Mouse (Mus musculus) forebrain, embryonic 15.5 days (tissue): ENCODE measurements around the gene Isyna1. TPM values are rescaled to one million over a fixed set of nuclear protein-coding genes. Genes with fewer than 3 reads are reported as not detected.

ENCODE experiments used
- ATAC-seq: fragments of 200-750 bp; cut with Nextera tagmentation; replicated peaks from 2 replicates; pipeline ENCODE4 v1.8.0; 2017; ENCODE audit warnings: mild to moderate bottlenecking, moderate TSS enrichment, moderate library complexity
- H3K27ac ChIP-seq: fragments of 300-500 bp; sonication (generic); replicated peaks from 2 replicates; pipeline ENCODE4 v1.5.1; 2015; ENCODE audit warnings: mild to moderate bottlenecking, inconsistent platforms
- H3K27me3 ChIP-seq: fragments of 300-500 bp; sonication (generic); 2 replicates; pipeline ENCODE4 v1.6.1; 2015; ENCODE audit warnings: inconsistent platforms
- H3K36me3 ChIP-seq: fragments of 300-500 bp; sonication (generic); 2 replicates; pipeline ENCODE4 v1.6.1; 2015; ENCODE audit warnings: mild to moderate bottlenecking, inconsistent platforms
- H3K4me1 ChIP-seq: fragments of 300-500 bp; sonication (generic); 2 replicates; pipeline ENCODE4 v1.6.1; 2015; ENCODE audit warnings: inconsistent platforms
- H3K4me2 ChIP-seq: fragments of 300-500 bp; sonication (generic); replicated peaks from 2 replicates; pipeline ENCODE4 v1.6.1; 2015; ENCODE audit warnings: mild to moderate bottlenecking, inconsistent platforms
- H3K4me3 ChIP-seq: fragments of 300-500 bp; sonication (generic); 2 replicates; pipeline ENCODE4 v1.5.1; 2015; ENCODE audit warnings: mild to moderate bottlenecking, inconsistent platforms
- H3K9ac ChIP-seq: fragments of 300-500 bp; sonication (generic); replicated peaks from 2 replicates; pipeline ENCODE4 v1.6.1; 2015; ENCODE audit warnings: mild to moderate bottlenecking, inconsistent platforms
- H3K9me3 ChIP-seq: fragments of 300-500 bp; sonication (generic); 2 replicates; pipeline ENCODE4 v1.6.1; 2016; ENCODE audit warnings: inconsistent platforms
- WGBS: fragments of 180-500 bp; shearing (Covaris S2); methylation state at CpG from one replicate; pipeline ENCODE4 v1.1.7; 2015; ENCODE audit warnings: mixed read lengths; 5-methylcytosine and 5-hydroxymethylcytosine counted together
- polyA plus RNA-seq: library from polyadenylated mRNA; unstranded; fragments of >200 nt; fragmentation: Nextera tagmentation; extraction: Ambion mirVana; gene quantifications from 2 replicates; pipeline ENCODE4 v1.2.1, GENCODE M21; 2015

Isyna1 gene
- polyA plus RNA-seq, 1 experiment from 2014 or later = 116 TPM

DNA sequence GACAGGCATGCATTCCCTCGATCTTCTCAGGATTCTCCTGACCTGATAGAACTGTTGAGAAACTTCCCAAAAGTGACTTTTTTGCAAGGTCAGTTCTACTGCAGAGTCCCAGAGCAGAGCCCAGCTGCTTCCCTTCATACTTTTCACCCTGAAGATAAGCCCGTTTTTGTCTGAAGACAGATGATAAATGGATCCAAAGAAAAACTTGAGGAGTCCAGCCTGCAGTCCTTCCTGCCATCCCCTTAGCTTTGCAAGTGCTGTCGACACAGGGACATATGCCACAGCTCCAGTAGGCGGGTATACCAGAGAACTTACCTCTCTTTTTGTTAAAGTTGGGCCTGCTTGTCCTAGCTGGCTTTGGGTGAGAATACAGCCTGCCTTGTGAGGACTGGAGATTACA is 32.8 kb upstream of the Isyna1 start:
- no peaks in the 10 kb centered on the region for H3K9me3 ChIP-seq
- no peak overlapping the region for H3K27ac ChIP-seq
- H3K4me1 ChIP-seq = peaks cover 8% of the 10 kb centered on the region; the same call in 1 of the 2 replicates
- H3K4me2 ChIP-seq = no peak overlapping the region
- H3K4me3 ChIP-seq = no peak overlapping the region
- ATAC-seq = no peak
- H3K9ac ChIP-seq = no peak overlapping the region
- H3K36me3 ChIP-seq = no peaks in the 10 kb centered on the region
- no peaks in the 10 kb centered on the region for H3K27me3 ChIP-seq
- 88% methylated on average over 4 of the region's 4 CpGs for WGBS

GRCm38 (mm10) chr8:70561809-70562535 is 32.2 kb upstream of the Isyna1 start:
- Histone ChIP-seq H3K27ac (no peak overlapping the region), H3K4me1 (peaks cover 8% of the 10 kb centered on the region; the same call in 1 of the 2 replicates), H3K4me2 (no peak overlapping the region), H3K27me3 (no peaks in the 10 kb centered on the region), H3K9me3 (no peaks in the 10 kb centered on the region), H3K36me3 (no peaks in the 10 kb centered on the region), H3K4me3 (no peak overlapping the region), H3K9ac (no peak overlapping the region)
- no peak for ATAC-seq
- 86% methylated on average over 7 of the region's 7 CpGs for WGBS

DNA sequence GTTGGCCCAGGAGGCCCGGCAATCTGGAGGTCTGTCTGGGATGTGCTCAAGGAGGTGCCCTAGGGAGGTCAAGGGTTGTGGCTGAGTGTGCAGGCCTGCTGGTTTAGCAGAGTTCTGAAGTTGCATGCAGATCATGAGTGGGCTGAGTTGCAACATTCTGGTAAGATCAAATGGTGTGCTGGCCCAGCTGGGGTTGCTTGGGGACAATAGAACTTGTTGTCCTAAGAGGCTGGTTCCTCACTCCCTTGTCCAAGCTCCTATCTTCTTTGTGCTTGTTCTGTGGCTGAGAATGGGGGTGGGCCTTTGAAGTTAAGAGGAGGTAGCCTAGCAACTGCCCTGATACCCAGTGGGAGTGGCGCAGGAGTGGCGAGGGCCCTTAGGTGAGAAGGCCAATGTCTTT is 31.4 kb upstream of the Isyna1 start:
- Histone ChIP-seq H3K36me3 (no peaks in the 10 kb centered on the region), H3K27me3 (no peaks in the 10 kb centered on the region), H3K4me3 (no peak overlapping the region), H3K27ac (no peak overlapping the region), H3K9ac (no peak overlapping the region), H3K4me2 (no peak overlapping the region), H3K9me3 (no peaks in the 10 kb centered on the region), H3K4me1 (peaks cover 8% of the 10 kb centered on the region; the same call in 1 of the 2 replicates)
- ATAC-seq = no peak
- WGBS = 88% methylated on average over 3 of the region's 3 CpGs

DNA sequence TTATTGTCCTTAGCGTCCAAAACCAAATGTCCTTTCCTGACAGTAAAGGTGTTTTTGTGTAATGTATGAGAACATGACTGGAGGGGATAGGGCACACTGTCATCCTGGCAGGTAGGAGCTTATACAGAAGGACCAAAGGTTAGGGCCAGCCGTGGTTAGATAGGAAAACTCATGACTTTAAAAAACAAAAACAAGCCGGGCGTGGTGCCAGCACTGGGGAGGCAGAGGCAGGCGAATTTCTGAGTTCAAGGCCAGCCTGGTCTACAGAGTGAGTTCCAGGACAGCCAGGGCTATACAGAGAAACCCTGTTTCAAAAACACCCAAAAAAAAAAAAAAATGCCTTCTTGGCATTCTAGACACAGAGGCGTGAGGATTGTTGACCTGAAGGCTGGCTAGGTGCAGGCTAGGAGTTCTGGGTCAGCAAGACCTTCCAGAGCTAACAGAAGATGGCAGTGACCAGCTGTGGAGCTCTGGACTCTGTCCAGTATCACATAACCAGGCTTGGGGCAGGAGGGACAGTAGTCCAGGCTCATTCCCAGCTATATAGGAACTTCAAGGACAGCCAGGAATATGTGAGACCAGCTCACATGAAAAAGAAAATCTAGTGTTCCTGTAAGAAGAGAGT is 30.3 kb upstream of the Isyna1 start:
- peaks cover 8% of the 10 kb centered on the region; the same call in 1 of the 2 replicates for H3K4me1 ChIP-seq
- no peaks in the 10 kb centered on the region for H3K9me3 ChIP-seq
- H3K9ac ChIP-seq = no peak overlapping the region
- H3K27me3 ChIP-seq = no peaks in the 10 kb centered on the region
- no peak overlapping the region for H3K4me2 ChIP-seq
- 95% methylated on average over 6 of the region's 6 CpGs for WGBS
- no peak overlapping the region for H3K4me3 ChIP-seq
- no peak overlapping the region for H3K27ac ChIP-seq
- no peaks in the 10 kb centered on the region for H3K36me3 ChIP-seq
- no peak for ATAC-seq

GRCm38 (mm10) chr8:70564696-70565235 is 29.4 kb upstream of the Isyna1 start:
- Histone ChIP-seq H3K9me3 (no peaks in the 10 kb centered on the region), H3K4me1 (peaks cover 8% of the 10 kb centered on the region; the same call in 1 of the 2 replicates), H3K27ac (no peak overlapping the region), H3K9ac (no peak overlapping the region), H3K36me3 (no peaks in the 10 kb centered on the region), H3K4me2 (no peak overlapping the region), H3K27me3 (no peaks in the 10 kb centered on the region), H3K4me3 (no peak overlapping the region)
- 90% methylated on average over 3 of the region's 3 CpGs for WGBS
- ATAC-seq = no peak

- no peak overlapping the region for H3K4me2 ChIP-seq
- H3K4me1 ChIP-seq = peaks cover 8% of the 10 kb centered on the region; the same call in 1 of the 2 replicates
- 75% methylated on average over 3 of the region's 3 CpGs for WGBS
- ATAC-seq = no peak
- H3K4me3 ChIP-seq = no peak overlapping the region
- no peaks in the 10 kb centered on the region for H3K27me3 ChIP-seq
- no peak overlapping the region for H3K9ac ChIP-seq
- H3K27ac ChIP-seq = no peak overlapping the region
- no peaks in the 10 kb centered on the region for H3K36me3 ChIP-seq
- H3K9me3 ChIP-seq = no peaks in the 10 kb centered on the region
Measured at GRCm38 (mm10) chr8:70565561-70565960, 28.6 kb upstream of the Isyna1 start.

- no peaks in the 10 kb centered on the region for H3K27me3 ChIP-seq
- H3K4me2 ChIP-seq = no peak overlapping the region
- H3K27ac ChIP-seq = no peak overlapping the region
- H3K9me3 ChIP-seq = no peaks in the 10 kb centered on the region
- H3K4me1 ChIP-seq = peaks cover 5% of the 10 kb centered on the region; the same call in 1 of the 2 replicates
- peaks cover 5% of the 10 kb centered on the region for H3K36me3 ChIP-seq
- no peak overlapping the region for H3K4me3 ChIP-seq
- H3K9ac ChIP-seq = no peak overlapping the region
- ATAC-seq = no peak
Measured at GRCm38 (mm10) chr8:70570360-70570759, 23.8 kb upstream of the Isyna1 start.

- no peak overlapping the region for H3K9ac ChIP-seq
Measured at GRCm38 (mm10) chr8:70570990-70571389, 23.2 kb upstream of the Isyna1 start.

DNA sequence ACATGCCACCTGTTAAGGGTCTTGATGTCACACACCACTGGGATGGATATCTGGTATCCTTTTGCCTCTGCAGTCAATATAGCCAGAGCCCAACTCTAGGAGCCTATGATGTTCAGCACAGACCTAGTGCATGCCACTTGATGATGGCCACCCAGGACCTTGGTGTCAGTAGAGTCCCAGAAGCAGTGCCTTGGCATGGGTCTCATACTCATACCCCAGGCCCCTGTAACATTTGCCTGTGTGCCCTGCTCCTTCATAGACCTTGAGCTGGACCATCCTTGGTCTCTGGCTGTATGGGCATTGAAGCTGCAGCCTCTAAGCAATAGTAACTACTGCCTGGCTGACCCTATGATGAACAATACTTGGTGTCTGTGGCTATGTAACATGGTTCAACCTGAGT is 19.9 kb upstream of the Isyna1 start:
- peaks cover 14% of the 10 kb centered on the region for H3K36me3 ChIP-seq
- ATAC-seq = no peak
- H3K9ac ChIP-seq = no peak overlapping the region
- H3K9me3 ChIP-seq = no peaks in the 10 kb centered on the region
- no peaks in the 10 kb centered on the region for H3K4me1 ChIP-seq
- H3K27me3 ChIP-seq = no peaks in the 10 kb centered on the region
- H3K4me3 ChIP-seq = no peak overlapping the region
- no peak overlapping the region for H3K27ac ChIP-seq
- no peak overlapping the region for H3K4me2 ChIP-seq

More at GRCm38 (mm10) chr8:70570990-70571389, 23.2 kb upstream of the Isyna1 start:
- Histone ChIP-seq H3K9me3 (no peaks in the 10 kb centered on the region), H3K27me3 (no peaks in the 10 kb centered on the region), H3K4me1 (no peaks in the 10 kb centered on the region), H3K36me3 (peaks cover 5% of the 10 kb centered on the region), H3K27ac (no peak overlapping the region), H3K4me3 (no peak overlapping the region), H3K4me2 (no peak overlapping the region)
- 79% methylated on average over 6 of the region's 6 CpGs for WGBS
- no peak for ATAC-seq

DNA sequence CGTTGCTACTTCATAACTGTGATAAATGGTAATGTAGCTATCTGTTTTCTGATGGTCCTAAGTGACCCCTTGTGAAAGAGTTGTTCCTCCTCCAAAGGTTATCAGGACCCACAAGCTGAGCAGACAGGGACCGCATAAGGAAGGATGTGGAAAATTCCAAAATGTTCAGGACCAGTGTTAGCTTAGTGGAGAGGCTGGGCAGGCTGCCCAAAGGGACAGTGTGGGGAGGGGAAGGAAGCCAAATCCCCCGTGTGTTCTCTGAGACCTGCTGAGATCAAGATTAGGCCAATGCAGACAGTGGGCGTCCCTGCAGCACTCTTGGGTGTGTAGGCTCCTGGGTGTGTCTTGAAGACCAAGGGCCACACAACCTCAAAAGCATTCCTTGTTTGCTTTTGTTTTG is 19.3 kb upstream of the Isyna1 start:
- WGBS = 83% methylated on average over 4 of the region's 4 CpGs
- no peak for ATAC-seq
- H3K36me3 ChIP-seq = peaks cover 15% of the 10 kb centered on the region
- H3K4me1 ChIP-seq = no peaks in the 10 kb centered on the region
- H3K9me3 ChIP-seq = no peaks in the 10 kb centered on the region
- H3K4me3 ChIP-seq = no peak overlapping the region
- H3K4me2 ChIP-seq = no peak overlapping the region
- H3K27me3 ChIP-seq = no peaks in the 10 kb centered on the region
- H3K27ac ChIP-seq = no peak overlapping the region
- no peak overlapping the region for H3K9ac ChIP-seq

- Histone ChIP-seq H3K9me3 (no peaks in the 10 kb centered on the region), H3K4me3 (no peak overlapping the region), H3K4me2 (no peak overlapping the region), H3K27ac (no peak overlapping the region), H3K4me1 (no peaks in the 10 kb centered on the region), H3K36me3 (peaks cover 28% of the 10 kb centered on the region), H3K9ac (no peak overlapping the region), H3K27me3 (no peaks in the 10 kb centered on the region)
- WGBS = 94% methylated on average over 3 of the region's 3 CpGs
- no peak for ATAC-seq
Measured at GRCm38 (mm10) chr8:70577207-70577606, 17.0 kb upstream of the Isyna1 start.

- peaks cover 60% of the 10 kb centered on the region for H3K36me3 ChIP-seq
- H3K4me3 ChIP-seq = no peak overlapping the region
- 90% methylated on average over 18 of the region's 18 CpGs for WGBS
- no peak overlapping the region for H3K27ac ChIP-seq
- H3K4me2 ChIP-seq = no peak overlapping the region
- H3K4me1 ChIP-seq = no peaks in the 10 kb centered on the region
- ATAC-seq = no peak
- H3K27me3 ChIP-seq = no peaks in the 10 kb centered on the region
- H3K9ac ChIP-seq = no peak overlapping the region
- no peaks in the 10 kb centered on the region for H3K9me3 ChIP-seq
Measured at GRCm38 (mm10) chr8:70583476-70584387, 10.4 kb upstream of the Isyna1 start.
